Mouse (Mus musculus) sigmoid colon, adult 10 weeks (tissue): ENCODE measurements around the gene Slc17a8. TPM values are rescaled to one million over a fixed set of nuclear protein-coding genes. Genes with fewer than 3 reads are reported as not detected.

Experiments
- polyA plus RNA-seq: library from polyadenylated mRNA; stranded (reverse); fragments of 350-450 nt; fragmentation: Illumina TruSeq; extraction: RNeasy Lipid Tissue Mini Kit (QIAGEN cat#74804); gene quantifications from one replicate; pipeline ENCODE4 v1.2.3, GENCODE M21; 2014; ENCODE audit warnings: low read depth, low replicate concordance

Slc17a8 gene
- 0.50 TPM for polyA plus RNA-seq

GRCm38 (mm10) chr10:89621129-89621528 lies at the start of gene Slc17a8:
Gene Slc17a8, minus strand, starts transcription at chr10:89621253.

DNA sequence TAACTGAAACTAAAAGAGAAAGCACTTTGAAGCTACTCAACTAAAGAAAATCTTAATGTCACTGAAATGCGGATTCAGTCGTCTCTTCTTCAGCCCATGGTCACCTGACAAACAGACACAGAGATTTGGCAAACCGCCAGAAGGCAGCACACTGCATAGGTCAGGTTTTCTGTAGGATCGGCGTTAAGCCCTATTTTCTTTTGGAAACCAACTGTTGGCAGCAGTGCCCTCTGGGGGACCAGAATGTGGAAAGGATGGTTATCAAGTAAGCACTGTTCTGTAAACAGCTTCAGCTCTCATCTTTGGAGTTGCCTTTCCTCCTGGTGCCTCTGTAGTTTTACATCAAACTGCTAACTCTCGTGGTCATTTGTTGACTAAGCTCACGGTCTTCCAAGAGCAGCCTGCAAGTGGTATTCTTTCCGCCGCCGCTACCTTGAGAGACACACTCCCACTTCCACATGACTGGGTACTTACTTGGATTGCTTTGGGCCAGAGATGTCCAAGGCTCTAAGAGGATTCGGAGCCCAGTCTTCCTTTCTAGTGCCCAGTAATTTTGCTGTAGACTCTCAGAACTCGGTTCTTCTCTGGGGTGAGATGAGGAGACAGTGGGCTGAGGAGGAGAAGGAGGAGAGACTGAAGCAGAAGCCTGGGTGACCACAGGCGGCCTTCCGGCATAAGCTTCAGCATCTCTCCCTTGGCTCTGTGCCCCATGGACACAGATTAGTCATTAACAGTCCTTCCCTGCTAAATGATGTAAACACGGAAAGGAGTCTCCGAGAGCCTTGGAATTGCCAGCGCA lies 87.9 kb downstream of the Slc17a8 start, which contains the start of gene Nr1h4:
Gene Nr1h4, minus strand, starts transcription at position 657 of the 799 bp plus-strand sequence.

Other genes with a start within 250 kb of the Slc17a8 start
- gene Gas2l3, start 177.3 kb downstream of the Slc17a8 start, polyA plus RNA-seq: 3.6 TPM
- 54.8 TPM for gene Nr1h4, start 87.7 kb downstream of the Slc17a8 start, polyA plus RNA-seq
- 96.1 TPM for gene Scyl2, start 65.0 kb upstream of the Slc17a8 start, polyA plus RNA-seq
- 21.4 TPM for gene Actr6, start 111.0 kb upstream of the Slc17a8 start, polyA plus RNA-seq
- gene Uhrf1bp1l, start 123.7 kb upstream of the Slc17a8 start, polyA plus RNA-seq: 84.8 TPM